Mouse (Mus musculus) right cerebral cortex, postnatal 14 days (tissue): ENCODE results near the gene Cryaa.
"Not testable (repeated sequence)": the region's sequence is repeated elsewhere in the genome, so short reads cannot be mapped to it uniquely, and the experiment has no call there.

Source experiments
- DNase-seq: peaks from one replicate; pipeline ENCODE4 v3.0.0; 2022

The Cryaa gene

DNA sequence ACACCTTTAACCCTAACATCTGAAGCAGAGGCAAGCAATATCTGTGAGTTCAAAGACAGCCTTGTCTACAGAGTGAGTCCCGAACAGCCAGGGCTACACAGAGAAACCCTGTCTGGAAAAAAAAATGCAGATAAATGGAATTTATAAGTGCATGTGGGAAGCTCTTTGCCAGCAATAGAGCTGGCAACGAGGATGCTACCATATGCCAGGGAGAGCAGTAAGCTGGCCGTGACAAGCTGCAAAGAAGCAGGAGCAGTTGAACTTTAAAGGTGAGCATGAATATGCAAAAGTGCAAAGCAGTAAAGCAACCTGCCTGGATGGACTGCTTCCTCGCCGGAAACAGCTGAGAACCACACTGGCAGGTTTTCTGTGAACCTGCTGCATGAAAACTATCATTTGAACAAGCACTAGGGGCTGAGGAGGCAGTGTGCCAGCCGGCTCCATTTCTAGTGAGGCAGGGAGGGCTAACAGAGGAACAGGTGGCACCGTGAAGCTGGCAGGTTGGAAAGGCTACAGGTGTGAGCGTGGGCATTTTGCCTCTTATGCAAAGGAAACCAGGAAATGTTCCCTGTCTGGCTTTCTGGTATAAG lies 16.9 kb upstream of the Cryaa start:
- DNase-seq: peak; percentile 77

GRCm38 (mm10) chr17:31662855-31663254 lies 14.8 kb upstream of the Cryaa start:
- DNase-seq: no peak

GRCm38 (mm10) chr17:31664760-31665159 lies 12.8 kb upstream of the Cryaa start:
- peak; percentile 79 for DNase-seq

DNA sequence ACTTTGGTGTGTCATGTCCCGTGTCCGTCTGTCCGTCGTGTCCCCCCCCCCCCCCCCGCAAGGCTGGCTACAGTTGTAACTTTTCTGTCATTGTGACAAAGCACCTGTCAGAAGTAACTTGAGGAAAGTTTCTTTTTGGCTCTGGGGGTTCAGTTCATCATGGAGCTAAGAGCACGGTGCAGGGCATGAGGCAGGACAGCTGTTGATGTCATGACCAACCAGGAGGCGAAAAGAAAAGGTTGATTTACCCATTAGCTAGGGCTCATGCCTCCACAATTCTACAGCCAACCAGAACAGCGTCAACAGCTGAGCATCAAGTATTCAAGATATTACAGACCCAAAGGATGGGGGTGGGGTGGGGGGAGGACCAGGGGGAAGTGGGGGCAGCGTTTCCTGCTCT lies 9.3 kb upstream of the Cryaa start:
- no peak for DNase-seq

GRCm38 (mm10) chr17:31670163-31670562 lies 7.4 kb upstream of the Cryaa start:
- no peak for DNase-seq

DNA sequence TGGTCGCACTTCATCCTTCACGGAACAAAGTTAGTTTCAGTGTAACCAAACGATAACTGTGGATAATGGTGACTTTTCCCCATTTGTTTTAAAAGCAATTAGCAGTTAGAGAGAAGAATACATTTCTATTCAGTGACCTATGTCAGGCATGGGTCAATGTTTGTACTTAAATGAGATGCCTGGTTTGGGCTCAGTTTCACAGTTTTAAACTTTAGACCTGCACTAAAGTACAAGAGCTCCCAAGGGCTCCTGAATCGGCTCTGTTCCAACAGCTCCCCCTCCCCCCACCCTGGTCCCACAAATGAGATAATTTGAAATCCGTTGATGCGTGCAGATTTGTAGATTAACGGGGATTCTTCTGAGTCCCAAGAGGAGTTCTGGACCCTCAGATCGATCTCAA lies 5.9 kb upstream of the Cryaa start:
- no peak for DNase-seq

DNA sequence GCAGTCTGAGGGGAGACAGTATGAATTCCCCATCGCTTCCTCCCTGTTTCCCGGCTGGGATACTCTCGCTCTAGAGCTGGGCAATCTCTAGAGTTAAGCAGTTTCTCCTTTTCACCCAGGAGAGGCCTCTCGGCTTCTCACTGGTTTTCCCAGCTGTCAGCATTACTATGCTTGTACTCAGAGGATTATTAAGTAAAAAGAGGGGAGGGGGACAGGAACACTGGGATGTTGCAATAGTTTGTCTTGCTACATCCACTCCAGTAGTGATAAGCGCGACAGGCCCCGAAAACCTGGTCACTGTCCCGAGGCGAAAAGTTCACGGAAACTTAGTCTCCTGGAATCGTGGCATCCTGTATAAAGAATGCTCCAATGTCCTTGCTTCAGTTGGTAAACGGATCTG lies 5.3 kb upstream of the Cryaa start:
- DNase-seq: no peak

- no peak for DNase-seq
These were observed 3.2 kb upstream of the Cryaa start for GRCm38 (mm10) chr17:31674426-31674825.

- no peak for DNase-seq
These were observed 2.8 kb downstream of the Cryaa start for GRCm38 (mm10) chr17:31680450-31680849.

DNA sequence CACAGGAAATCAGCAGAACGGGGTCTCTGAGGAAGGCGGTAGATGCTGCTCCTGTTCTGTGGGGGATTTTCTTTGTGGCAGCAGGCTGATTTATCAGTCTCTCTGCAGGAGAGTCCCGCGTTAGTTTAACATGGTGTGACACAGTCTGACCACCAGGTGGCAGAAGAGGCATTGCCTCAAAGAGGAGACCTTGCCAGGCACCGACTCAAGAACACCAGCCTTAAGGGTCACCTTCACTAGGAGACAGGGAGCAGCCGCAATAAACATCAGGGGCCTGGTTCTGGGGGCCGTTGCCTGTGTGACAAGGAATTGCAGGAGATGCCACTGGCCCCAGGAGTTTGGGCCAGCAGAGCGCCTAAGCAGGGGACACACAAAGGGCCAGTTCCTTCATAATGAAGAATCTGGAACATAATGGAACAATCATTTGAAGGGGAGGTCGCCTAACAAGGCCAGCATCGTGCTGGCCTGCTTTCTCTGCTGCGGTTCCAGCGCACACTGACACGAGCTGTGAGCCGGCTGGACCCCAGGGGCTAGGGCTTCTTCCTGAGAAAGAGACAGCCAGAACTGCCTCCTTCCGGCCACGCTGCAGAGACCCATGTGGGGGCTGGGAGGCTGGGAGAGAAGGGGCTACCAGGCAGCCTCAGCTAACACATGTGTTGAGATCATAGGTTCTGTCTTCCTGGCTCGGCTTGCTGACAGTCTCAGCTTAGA lies 8.1 kb downstream of the Cryaa start:
- peak; percentile 82 for DNase-seq

- DNase-seq: no peak
These were observed 8.6 kb downstream of the Cryaa start for GRCm38 (mm10) chr17:31686225-31686564.

DNA sequence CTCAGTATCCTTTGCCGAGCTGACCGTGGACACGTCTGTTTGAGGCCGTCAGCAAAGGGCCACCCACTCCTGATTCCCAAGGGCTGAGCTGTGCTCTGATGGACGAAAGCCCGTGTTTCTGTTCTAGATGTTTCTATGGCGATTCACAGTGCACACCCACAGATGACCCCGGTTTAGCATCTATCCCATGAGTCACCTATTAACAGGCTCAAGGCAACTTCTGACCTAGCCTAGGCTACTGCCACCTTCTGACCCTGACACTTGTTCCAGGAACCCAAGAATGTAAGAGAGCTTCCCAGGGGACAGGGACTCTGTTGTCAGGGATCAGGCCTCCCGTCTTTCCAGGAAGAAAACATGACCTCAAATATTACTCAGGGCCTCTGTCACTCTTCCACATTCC lies 10.5 kb downstream of the Cryaa start:
- no peak for DNase-seq

DNA sequence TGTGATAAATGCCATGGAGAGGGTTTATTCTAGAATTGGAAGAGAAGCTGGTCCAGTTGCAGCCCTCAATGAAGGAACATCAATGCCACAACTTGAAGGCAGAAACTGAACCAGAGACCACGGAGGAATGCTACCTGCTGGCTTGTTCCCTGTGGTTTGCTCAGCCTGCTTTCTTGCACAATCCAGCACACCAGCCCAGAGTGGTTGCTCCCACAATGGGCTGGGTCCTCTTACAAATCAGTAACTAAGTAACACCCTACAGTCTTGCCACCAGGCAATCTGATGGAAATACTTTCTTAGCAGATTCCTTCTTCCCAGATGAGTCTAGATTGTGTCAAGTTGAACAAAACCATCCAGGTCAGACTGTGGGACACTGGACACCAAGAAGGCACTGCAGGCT lies 12.0 kb downstream of the Cryaa start:
- no peak for DNase-seq

- no peak for DNase-seq
These were observed 15.3 kb downstream of the Cryaa start for GRCm38 (mm10) chr17:31692918-31693317.

- DNase-seq: peak; percentile 79
These were observed 15.9 kb downstream of the Cryaa start for GRCm38 (mm10) chr17:31693330-31694022.

DNA sequence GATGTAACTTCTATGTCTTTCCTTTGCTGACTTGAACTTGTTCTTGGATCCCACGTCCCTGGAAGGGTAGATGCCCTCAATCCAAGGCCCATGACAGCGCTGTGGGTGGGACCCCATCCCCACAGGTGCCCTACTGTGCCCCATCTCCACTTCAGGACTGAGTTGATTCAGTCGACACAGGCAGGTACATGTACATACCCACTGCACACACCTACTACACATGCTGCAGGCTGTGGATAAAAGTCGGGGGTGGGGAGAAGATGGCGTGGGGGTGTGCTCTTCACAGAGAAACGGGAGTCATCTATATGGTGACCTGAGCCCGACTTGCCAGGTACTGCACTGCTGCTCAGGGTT lies 16.4 kb downstream of the Cryaa start:
- DNase-seq: no peak

DNA sequence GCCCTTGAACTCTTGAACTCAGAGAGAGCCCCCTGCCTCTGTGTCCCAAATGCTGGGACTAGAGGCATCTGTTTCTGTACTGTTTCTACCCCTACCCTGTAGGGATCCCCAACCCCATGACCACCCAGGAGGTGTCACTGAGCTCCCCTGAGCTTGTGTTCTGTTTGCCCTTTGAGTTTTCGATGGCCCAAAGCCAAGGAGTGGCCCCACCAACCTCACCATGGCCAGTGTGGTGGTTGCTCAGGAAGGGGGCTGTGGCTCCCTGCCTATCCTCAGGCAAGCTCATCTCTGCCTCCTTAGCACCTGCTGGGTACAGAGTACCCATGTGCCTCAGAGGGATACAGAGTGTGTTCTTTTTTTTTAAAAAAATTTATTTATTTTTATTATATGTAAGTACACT lies 17.3 kb downstream of the Cryaa start:
- no peak for DNase-seq

- DNase-seq: not testable (repeated sequence)
These were observed 17.7 kb downstream of the Cryaa start for GRCm38 (mm10) chr17:31695356-31695755.

GRCm38 (mm10) chr17:31698347-31698746 lies 20.7 kb downstream of the Cryaa start:
- no peak for DNase-seq

DNA sequence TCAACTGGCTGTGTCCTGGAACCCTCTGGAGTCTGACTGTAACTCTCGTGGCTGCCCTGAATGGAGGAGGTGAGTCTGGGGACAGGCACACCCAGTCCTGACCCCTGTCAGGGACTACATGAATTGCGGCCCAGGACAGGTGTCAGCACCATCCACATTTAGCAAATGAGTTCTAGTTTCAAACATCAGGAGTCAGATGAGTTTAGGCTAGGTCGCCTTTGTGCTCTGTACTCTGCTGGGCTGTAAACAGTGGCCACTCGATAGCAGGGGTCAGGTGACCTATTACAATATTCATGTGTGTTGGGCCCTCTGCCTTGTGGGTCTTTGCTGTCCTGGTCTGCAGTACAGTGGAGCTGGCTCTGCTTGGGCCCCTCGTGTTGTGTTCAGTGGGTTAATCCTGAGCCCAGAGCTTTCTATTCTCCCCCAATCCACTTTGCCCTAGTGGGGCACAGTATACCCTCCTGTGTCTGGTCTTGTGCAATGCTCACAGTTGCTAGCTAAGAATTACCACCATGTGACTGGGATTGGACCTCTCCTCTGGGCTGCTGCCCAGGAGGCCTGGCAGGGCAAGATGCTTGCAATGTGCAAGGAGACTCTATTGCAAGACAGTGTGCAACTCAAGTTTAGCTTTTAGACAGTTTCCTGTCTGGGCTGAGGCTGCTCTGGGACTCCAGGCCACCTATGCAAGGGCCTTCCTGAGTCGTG lies 25.8 kb downstream of the Cryaa start:
- DNase-seq: no peak

- DNase-seq: peak; percentile 49
These were observed 27.8 kb downstream of the Cryaa start for GRCm38 (mm10) chr17:31705271-31706020.

GRCm38 (mm10) chr17:31709121-31709741 lies 31.6 kb downstream of the Cryaa start:
- no peak for DNase-seq

DNA sequence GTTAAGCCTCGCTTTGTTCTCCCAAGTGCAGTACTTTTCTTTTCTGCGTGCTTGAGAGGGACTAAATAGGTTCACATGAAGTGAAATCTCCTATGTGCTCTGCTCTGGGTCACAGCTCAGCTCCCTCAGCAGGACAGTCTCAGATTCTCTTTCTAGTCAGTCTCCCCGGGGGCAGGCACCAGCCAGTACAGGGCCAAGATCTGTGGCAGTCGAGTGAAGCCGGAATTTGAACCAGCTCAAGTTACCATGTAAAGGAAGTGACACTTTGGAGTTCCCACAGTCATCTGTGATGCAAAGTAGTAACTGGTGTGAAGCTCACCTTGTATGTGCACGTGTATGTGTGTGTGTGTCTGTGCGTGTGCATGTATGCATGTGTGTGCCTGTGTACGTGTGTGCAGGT lies 32.8 kb downstream of the Cryaa start:
- DNase-seq: no peak
